Mouse (Mus musculus): ENCODE results near the gene Gm7137. TPM values are rescaled to one million over a fixed set of nuclear protein-coding genes. Genes with fewer than 3 reads are reported as not detected.
"Not testable (repeated sequence)": the region's sequence is repeated elsewhere in the genome, so short reads cannot be mapped to it uniquely, and the experiment has no call there.

The Gm7137 gene
- total and polyA plus RNA-seq, 3 experiments = not detected

- Histone ChIP-seq H3K4me3 (no peak within 1 kb of the TSS), H3K27ac (no peak within 1 kb of the TSS), H3K79me2 (replicated peaks; ENCODE audit: control insufficient read depth, insufficient read depth, low read length) (no peaks in the 10 kb centered on the region), H3K27me3 (ENCODE audit: control insufficient read depth, insufficient read depth, low read length) (no peaks in the 10 kb centered on the region), H3K9ac (ENCODE audit: low read depth, low read length) (no peak within 1 kb of the TSS), H3K4me1 (ENCODE audit: control insufficient read depth, insufficient read depth, low read length) (no peaks in the 10 kb centered on the region), H3K36me3 (ENCODE audit: control insufficient read depth, insufficient read depth, low read length) (no peaks in the 10 kb centered on the region)
- WGBS = 44% methylated on average over 4 of the region's 4 CpGs
- TF ChIP-seq CTCF (IDR thresholded peaks at IDR 0.05) (no peak), EP300 (IDR thresholded peaks at IDR 0.05; ENCODE audit: insufficient read depth, low read depth, low read length) (no peak), POLR2A (IDR thresholded peaks at IDR 0.05; ENCODE audit: insufficient read depth, low read depth, low read length) (no peak)
- intact Hi-C loops (cut with DNase I) = no loop called here
- DNase-seq = no peak
Measured at GRCm38 (mm10) chr10:77814382-77814781, 26.4 kb upstream of the Gm7137 start, which contains the start of gene Gm2696. TSS of gene Gm2696 (plus strand) at chr10:77814682.

GRCm38 (mm10) chr10:77811743-77812142 lies 23.7 kb upstream of the Gm7137 start, which contains the start of gene Gm9507:
TSS of gene Gm9507 (minus strand) at chr10:77811843.
- no peak for DNase-seq
- intact Hi-C loops (cut with DNase I) = no loop called here
- H3K27ac ChIP-seq = no peak within 1 kb of the TSS
- 56% methylated on average over 5 of the region's 5 CpGs for WGBS
- TF ChIP-seq CTCF (IDR thresholded peaks at IDR 0.05) = no peak
- H3K79me2 ChIP-seq (replicated peaks; ENCODE audit: control insufficient read depth, insufficient read depth, low read length) = no peaks in the 10 kb centered on the region
- H3K4me1 ChIP-seq (ENCODE audit: control insufficient read depth, insufficient read depth, low read length) = no peaks in the 10 kb centered on the region
- H3K36me3 ChIP-seq (ENCODE audit: control insufficient read depth, insufficient read depth, low read length) = no peaks in the 10 kb centered on the region
- H3K9ac ChIP-seq (ENCODE audit: low read depth, low read length) = no peak within 1 kb of the TSS
- no peaks in the 10 kb centered on the region for H3K27me3 ChIP-seq (ENCODE audit: control insufficient read depth, insufficient read depth, low read length)
- H3K4me3 ChIP-seq = no peak within 1 kb of the TSS

- no peaks in the 10 kb centered on the region for H3K79me2 ChIP-seq (replicated peaks; ENCODE audit: control insufficient read depth, insufficient read depth, low read length)
- no peak overlapping the region for H3K27ac ChIP-seq
- H3K36me3 ChIP-seq (ENCODE audit: control insufficient read depth, insufficient read depth, low read length) = no peaks in the 10 kb centered on the region
- H3K9ac ChIP-seq (ENCODE audit: low read depth, low read length) = no peak overlapping the region
- no peak for DNase-seq
- WGBS = 57% methylated on average over 3 of the region's 3 CpGs
- H3K4me3 ChIP-seq = no peak overlapping the region
- H3K4me1 ChIP-seq (ENCODE audit: control insufficient read depth, insufficient read depth, low read length) = no peaks in the 10 kb centered on the region
- intact Hi-C loops (cut with DNase I) = no loop called here
- TF ChIP-seq EP300 (IDR thresholded peaks at IDR 0.05; ENCODE audit: insufficient read depth, low read depth, low read length) (no peak), CTCF (IDR thresholded peaks at IDR 0.05) (no peak), POLR2A (IDR thresholded peaks at IDR 0.05; ENCODE audit: insufficient read depth, low read depth, low read length) (no peak)
- no peaks in the 10 kb centered on the region for H3K27me3 ChIP-seq (ENCODE audit: control insufficient read depth, insufficient read depth, low read length)
Measured at GRCm38 (mm10) chr10:77804095-77804494, 16.1 kb upstream of the Gm7137 start.

GRCm38 (mm10) chr10:77798921-77799508 lies 11.0 kb upstream of the Gm7137 start, which contains the start of gene Gm19668:
TSS of gene Gm19668 (minus strand) at chr10:77799133.
- intact Hi-C loops (cut with DNase I) = loop anchor here (5.0 kb wide), 1 partner anchor 172 kb away; no protein-coding TSS in a partner anchor
- Histone ChIP-seq H3K9ac (ENCODE audit: low read depth, low read length) (no peak within 1 kb of the TSS), H3K79me2 (replicated peaks; ENCODE audit: control insufficient read depth, insufficient read depth, low read length) (no peaks in the 10 kb centered on the region), H3K27me3 (ENCODE audit: control insufficient read depth, insufficient read depth, low read length) (no peaks in the 10 kb centered on the region), H3K4me3 (no peak within 1 kb of the TSS), H3K4me1 (ENCODE audit: control insufficient read depth, insufficient read depth, low read length) (no peaks in the 10 kb centered on the region), H3K27ac (no peak within 1 kb of the TSS), H3K36me3 (ENCODE audit: control insufficient read depth, insufficient read depth, low read length) (no peaks in the 10 kb centered on the region)
- no peak for DNase-seq
- WGBS = 71% methylated on average over 8 of the region's 8 CpGs
- TF ChIP-seq EP300 (IDR thresholded peaks at IDR 0.05; ENCODE audit: insufficient read depth, low read depth, low read length) (no peak), POLR2A (IDR thresholded peaks at IDR 0.05; ENCODE audit: insufficient read depth, low read depth, low read length) (no peak), CTCF (IDR thresholded peaks at IDR 0.05) (no peak)

GRCm38 (mm10) chr10:77798164-77798920 lies 10.3 kb upstream of the Gm7137 start:
- intact Hi-C loops (cut with DNase I) = loop anchor here (5.0 kb wide), 1 partner anchor 171 kb away; no protein-coding TSS in a partner anchor
- H3K4me3 ChIP-seq; H3K27ac ChIP-seq; DNase-seq; H3K36me3 ChIP-seq (ENCODE audit: control insufficient read depth, insufficient read depth, low read length); H3K79me2 ChIP-seq (replicated peaks; ENCODE audit: control insufficient read depth, insufficient read depth, low read length); H3K9ac ChIP-seq (ENCODE audit: low read depth, low read length); H3K4me1 ChIP-seq (ENCODE audit: control insufficient read depth, insufficient read depth, low read length); H3K27me3 ChIP-seq (ENCODE audit: control insufficient read depth, insufficient read depth, low read length): not testable (repeated sequence)
- WGBS = 57% methylated on average over 3 of the region's 3 CpGs

- intact Hi-C loops (cut with DNase I) = loop anchor here (5.0 kb wide), 1 partner anchor 170 kb away; no protein-coding TSS in a partner anchor
- Histone ChIP-seq H3K36me3 (ENCODE audit: control insufficient read depth, insufficient read depth, low read length) (no peaks in the 10 kb centered on the region), H3K79me2 (replicated peaks; ENCODE audit: control insufficient read depth, insufficient read depth, low read length) (no peaks in the 10 kb centered on the region), H3K27me3 (ENCODE audit: control insufficient read depth, insufficient read depth, low read length) (no peaks in the 10 kb centered on the region), H3K4me3 (no peak overlapping the region), H3K4me1 (ENCODE audit: control insufficient read depth, insufficient read depth, low read length) (no peaks in the 10 kb centered on the region; the same call in 1 of the 2 replicates), H3K9ac (ENCODE audit: low read depth, low read length) (no peak overlapping the region), H3K27ac (no peak overlapping the region)
- no peak for DNase-seq
- no peak for TF ChIP-seq EP300 (IDR thresholded peaks at IDR 0.05; ENCODE audit: insufficient read depth, low read depth, low read length)
- no peak for TF ChIP-seq POLR2A (IDR thresholded peaks at IDR 0.05; ENCODE audit: insufficient read depth, low read depth, low read length)
- no peak for TF ChIP-seq CTCF (IDR thresholded peaks at IDR 0.05)
- 8% methylated on average over 3 of the region's 3 CpGs for WGBS
Measured at GRCm38 (mm10) chr10:77797677-77798076, 9.7 kb upstream of the Gm7137 start.
